In genomic region chr5:75788087-75788486, GRCm38 (mm10) we compare ENCODE assay signal across 18 mouse cellular contexts.
"Had no signal": no experiment of that assay in that cellular context is flagged by ENCODE, and none has a peak within 500 bp of the region (broad histone marks: within the 10 kb centered on the region; RNA-seq: fewer than 3 reads in every experiment).

No protein-coding gene starts in this region.

- H3K4me2 ChIP-seq: limb, embryonic 12.5 days; limb, embryonic 15.5 days; liver, embryonic 12.5 days; liver, embryonic 15.5 days; lung, embryonic 15.5 days; midbrain, embryonic 13.5 days; neural tube, embryonic 13.5 days had no signal

- H3K9ac ChIP-seq: limb, embryonic 12.5 days; limb, embryonic 15.5 days; liver, embryonic 12.5 days; liver, embryonic 15.5 days; lung, embryonic 15.5 days; midbrain, embryonic 13.5 days; neural tube, embryonic 13.5 days had no signal

- H3K27ac ChIP-seq: limb, embryonic 12.5 days; limb, embryonic 15.5 days; liver, embryonic 12.5 days; liver, embryonic 15.5 days; lung, embryonic 15.5 days; midbrain, embryonic 10.5 days; midbrain, embryonic 13.5 days; neural tube, embryonic 13.5 days had no signal

- DNase-seq: kidney, adult 9 months; kidney, postnatal 14 days; kidney, postnatal 4 days; left cerebral cortex, postnatal 4 days; lung, adult 18-20 months; lung, postnatal 10 days; lung, postnatal 36 days; thymus, adult 18-20 months; thymus, postnatal 36 days had no signal

- H3K36me3 ChIP-seq: limb, embryonic 12.5 days; limb, embryonic 15.5 days; liver, embryonic 12.5 days; liver, embryonic 15.5 days; lung, embryonic 15.5 days; midbrain, embryonic 10.5 days; midbrain, embryonic 13.5 days; neural tube, embryonic 13.5 days had no signal

- ATAC-seq: liver, embryonic 12.5 days; midbrain, embryonic 13.5 days had no signal

- H3K9me3 ChIP-seq: limb, embryonic 12.5 days; limb, embryonic 15.5 days; liver, embryonic 12.5 days; liver, embryonic 15.5 days; lung, embryonic 15.5 days; megakaryocyte, embryonic 14.5 days; midbrain, embryonic 10.5 days; midbrain, embryonic 13.5 days; neural tube, embryonic 13.5 days had no signal

- H3K27me3 ChIP-seq: limb, embryonic 12.5 days; limb, embryonic 15.5 days; liver, embryonic 12.5 days; liver, embryonic 15.5 days; lung, embryonic 15.5 days; midbrain, embryonic 13.5 days; neural tube, embryonic 13.5 days had no signal

- H3K4me1 ChIP-seq: limb, embryonic 12.5 days; limb, embryonic 15.5 days; liver, embryonic 15.5 days; lung, embryonic 15.5 days; midbrain, embryonic 10.5 days; neural tube, embryonic 13.5 days had no signal

- H3K4me3 ChIP-seq: limb, embryonic 12.5 days; limb, embryonic 15.5 days; liver, embryonic 12.5 days; liver, embryonic 15.5 days; lung, embryonic 15.5 days; megakaryocyte, embryonic 14.5 days; midbrain, embryonic 10.5 days; midbrain, embryonic 13.5 days; neural tube, embryonic 13.5 days had no signal
